Mouse (Mus musculus): ENCODE results near the gene Crb2. TPM values are rescaled to one million over a fixed set of nuclear protein-coding genes. Genes with fewer than 3 reads are reported as not detected.

Gene Crb2
- polyA plus RNA-seq, 1 experiment, result 0.01 TPM

GRCm38 (mm10) chr2:37744773-37745395 is 31.2 kb upstream of the Crb2 start:
- Histone ChIP-seq H3ac (ENCODE audit: control insufficient read depth, insufficient read length, low read depth) (no peak overlapping the region), H3K79me3 (ENCODE audit: low read depth) (no peaks in the 10 kb centered on the region), H3K27me3 (ENCODE audit: control insufficient read depth, insufficient read depth, insufficient read length) (peaks cover 16% of the 10 kb centered on the region), H3K79me2 (ENCODE audit: control insufficient read depth, insufficient read depth) (no peaks in the 10 kb centered on the region), H3K4me3 (ENCODE audit: insufficient read depth, poor library complexity, severe bottlenecking) (no peak overlapping the region), H3K36me3 (ENCODE audit: control insufficient read depth, insufficient read depth) (no peaks in the 10 kb centered on the region)
- TF ChIP-seq MAX (IDR thresholded peaks at IDR 0.05) (no peak), USF1 (IDR thresholded peaks at IDR 0.05; ENCODE audit: low read depth) (no peak), FOSL1 (IDR thresholded peaks at IDR 0.05; ENCODE audit: insufficient read depth, low read length, poor library complexity, severe bottlenecking) (no peak), CTCF (IDR thresholded peaks at IDR 0.05; ENCODE audit: control insufficient read depth, insufficient read depth, insufficient read length) (no peak), CEBPB (IDR thresholded peaks at IDR 0.05; ENCODE audit: low read depth) (no peak), MYOG (IDR thresholded peaks at IDR 0.05; ENCODE audit: control insufficient read depth, extremely low read depth, insufficient read length) (no peak), MYOD1 (IDR thresholded peaks at IDR 0.05; ENCODE audit: control insufficient read depth, insufficient read length, low read depth) (no peak)

GRCm38 (mm10) chr2:37746293-37747049 is 29.6 kb upstream of the Crb2 start:
- H3K79me3 ChIP-seq (ENCODE audit: low read depth), result no peaks in the 10 kb centered on the region
- no peak overlapping the region for H3K4me3 ChIP-seq (ENCODE audit: insufficient read depth, poor library complexity, severe bottlenecking)
- no peaks in the 10 kb centered on the region for H3K36me3 ChIP-seq (ENCODE audit: control insufficient read depth, insufficient read depth)
- H3K79me2 ChIP-seq (ENCODE audit: control insufficient read depth, insufficient read depth), result no peaks in the 10 kb centered on the region
- no peak for TF ChIP-seq CEBPB (IDR thresholded peaks at IDR 0.05; ENCODE audit: low read depth)
- no peak for TF ChIP-seq USF1 (IDR thresholded peaks at IDR 0.05; ENCODE audit: low read depth)
- no peak for TF ChIP-seq MAX (IDR thresholded peaks at IDR 0.05)
- no peak for TF ChIP-seq MYOG (IDR thresholded peaks at IDR 0.05; ENCODE audit: control insufficient read depth, extremely low read depth, insufficient read length)
- TF ChIP-seq FOSL1 (IDR thresholded peaks at IDR 0.05; ENCODE audit: insufficient read depth, low read length, poor library complexity, severe bottlenecking), result no peak
- no peak for TF ChIP-seq MYOD1 (IDR thresholded peaks at IDR 0.05; ENCODE audit: control insufficient read depth, insufficient read length, low read depth)
- peaks cover 16% of the 10 kb centered on the region for H3K27me3 ChIP-seq (ENCODE audit: control insufficient read depth, insufficient read depth, insufficient read length)
- no peak overlapping the region for H3ac ChIP-seq (ENCODE audit: control insufficient read depth, insufficient read length, low read depth)

GRCm38 (mm10) chr2:37747909-37748308 is 28.1 kb upstream of the Crb2 start:
- H3K36me3 ChIP-seq (ENCODE audit: control insufficient read depth, insufficient read depth), result no peaks in the 10 kb centered on the region
- no peak overlapping the region for H3K4me3 ChIP-seq (ENCODE audit: insufficient read depth, poor library complexity, severe bottlenecking)
- no peaks in the 10 kb centered on the region for H3K79me2 ChIP-seq (ENCODE audit: control insufficient read depth, insufficient read depth)
- H3K79me3 ChIP-seq (ENCODE audit: low read depth), result no peaks in the 10 kb centered on the region
- TF ChIP-seq FOSL1 (IDR thresholded peaks at IDR 0.05; ENCODE audit: insufficient read depth, low read length, poor library complexity, severe bottlenecking) (no peak), CEBPB (IDR thresholded peaks at IDR 0.05; ENCODE audit: low read depth) (no peak), CTCF (IDR thresholded peaks at IDR 0.05; ENCODE audit: control insufficient read depth, insufficient read depth, insufficient read length) (no peak), USF1 (IDR thresholded peaks at IDR 0.05; ENCODE audit: low read depth) (no peak), MAX (IDR thresholded peaks at IDR 0.05) (no peak), MYOD1 (IDR thresholded peaks at IDR 0.05; ENCODE audit: control insufficient read depth, insufficient read length, low read depth) (no peak), MYOG (IDR thresholded peaks at IDR 0.05; ENCODE audit: control insufficient read depth, extremely low read depth, insufficient read length) (no peak)
- no peak overlapping the region for H3ac ChIP-seq (ENCODE audit: control insufficient read depth, insufficient read length, low read depth)
- H3K27me3 ChIP-seq (ENCODE audit: control insufficient read depth, insufficient read depth, insufficient read length), result peaks cover 6% of the 10 kb centered on the region

- TF ChIP-seq USF1 (IDR thresholded peaks at IDR 0.05; ENCODE audit: low read depth) (no peak), CEBPB (IDR thresholded peaks at IDR 0.05; ENCODE audit: low read depth) (no peak), CTCF (IDR thresholded peaks at IDR 0.05; ENCODE audit: control insufficient read depth, insufficient read depth, insufficient read length) (no peak), MYOG (IDR thresholded peaks at IDR 0.05; ENCODE audit: control insufficient read depth, extremely low read depth, insufficient read length) (no peak), MYOD1 (IDR thresholded peaks at IDR 0.05; ENCODE audit: control insufficient read depth, insufficient read length, low read depth) (no peak), FOSL1 (IDR thresholded peaks at IDR 0.05; ENCODE audit: insufficient read depth, low read length, poor library complexity, severe bottlenecking) (no peak), MAX (IDR thresholded peaks at IDR 0.05) (no peak)
- peaks cover 9% of the 10 kb centered on the region for H3K27me3 ChIP-seq (ENCODE audit: control insufficient read depth, insufficient read depth, insufficient read length)
Observed at GRCm38 (mm10) chr2:37748442-37749066, 27.5 kb upstream of the Crb2 start.

GRCm38 (mm10) chr2:37749323-37749722 is 26.7 kb upstream of the Crb2 start:
- peaks cover 7% of the 10 kb centered on the region for H3K27me3 ChIP-seq (ENCODE audit: control insufficient read depth, insufficient read depth, insufficient read length)
- TF ChIP-seq FOSL1 (IDR thresholded peaks at IDR 0.05; ENCODE audit: insufficient read depth, low read length, poor library complexity, severe bottlenecking), result no peak
- TF ChIP-seq MAX (IDR thresholded peaks at IDR 0.05), result no peak
- TF ChIP-seq USF1 (IDR thresholded peaks at IDR 0.05; ENCODE audit: low read depth), result no peak
- no peak for TF ChIP-seq MYOD1 (IDR thresholded peaks at IDR 0.05; ENCODE audit: control insufficient read depth, insufficient read length, low read depth)
- no peak for TF ChIP-seq CTCF (IDR thresholded peaks at IDR 0.05; ENCODE audit: control insufficient read depth, insufficient read depth, insufficient read length)
- TF ChIP-seq MYOG (IDR thresholded peaks at IDR 0.05; ENCODE audit: control insufficient read depth, extremely low read depth, insufficient read length), result no peak
- TF ChIP-seq CEBPB (IDR thresholded peaks at IDR 0.05; ENCODE audit: low read depth), result no peak
- no peaks in the 10 kb centered on the region for H3K79me2 ChIP-seq (ENCODE audit: control insufficient read depth, insufficient read depth)
- H3ac ChIP-seq (ENCODE audit: control insufficient read depth, insufficient read length, low read depth), result no peak overlapping the region
- no peaks in the 10 kb centered on the region for H3K36me3 ChIP-seq (ENCODE audit: control insufficient read depth, insufficient read depth)
- H3K4me3 ChIP-seq (ENCODE audit: insufficient read depth, poor library complexity, severe bottlenecking), result no peak overlapping the region
- no peaks in the 10 kb centered on the region for H3K79me3 ChIP-seq (ENCODE audit: low read depth)

More at GRCm38 (mm10) chr2:37748442-37749066, 27.5 kb upstream of the Crb2 start:
- no peak overlapping the region for H3ac ChIP-seq (ENCODE audit: control insufficient read depth, insufficient read length, low read depth)
- no peaks in the 10 kb centered on the region for H3K79me3 ChIP-seq (ENCODE audit: low read depth)
- H3K36me3 ChIP-seq (ENCODE audit: control insufficient read depth, insufficient read depth), result no peaks in the 10 kb centered on the region
- no peak overlapping the region for H3K4me3 ChIP-seq (ENCODE audit: insufficient read depth, poor library complexity, severe bottlenecking)
- H3K79me2 ChIP-seq (ENCODE audit: control insufficient read depth, insufficient read depth), result no peaks in the 10 kb centered on the region

Data from C2C12 (cell line).